Mouse (Mus musculus): ENCODE data around the gene Tspan17. TPM values are rescaled to one million over a fixed set of nuclear protein-coding genes. Genes with fewer than 3 reads are reported as not detected.

Gene Tspan17
- polyA plus RNA-seq, 1 experiment from 2014 or later, result 9.5 TPM

Other genes with a start within 250 kb of the Tspan17 start
- gene 4833439L19Rik, start 223.9 kb upstream of the Tspan17 start, polyA plus RNA-seq (2016; fragmentation: Nextera tagmentation; extraction: Ambion mirVana), result 201 and 202 TPM in 2 replicates
- 23.3 and 26.5 TPM in 2 replicates for gene Arl10, start 214.4 kb upstream of the Tspan17 start, polyA plus RNA-seq (2016; fragmentation: Nextera tagmentation; extraction: Ambion mirVana)
- gene Nop16, start 199.3 kb upstream of the Tspan17 start, polyA plus RNA-seq (2016; fragmentation: Nextera tagmentation; extraction: Ambion mirVana), result 99.8 and 111 TPM in 2 replicates
- 143 and 144 TPM in 2 replicates for gene Higd2a, start 199.2 kb upstream of the Tspan17 start, polyA plus RNA-seq (2016; fragmentation: Nextera tagmentation; extraction: Ambion mirVana)
- 12.4 and 15.3 TPM in 2 replicates for gene Cltb, start 178.0 kb upstream of the Tspan17 start, polyA plus RNA-seq (2016; fragmentation: Nextera tagmentation; extraction: Ambion mirVana)
- gene Faf2, start 167.6 kb upstream of the Tspan17 start, polyA plus RNA-seq (2016; fragmentation: Nextera tagmentation; extraction: Ambion mirVana), result 80.1 and 83.8 TPM in 2 replicates
- gene Rnf44, start 95.5 kb upstream of the Tspan17 start, polyA plus RNA-seq (2016; fragmentation: Nextera tagmentation; extraction: Ambion mirVana), result 88.6 and 106 TPM in 2 replicates
- 0.04 TPM in 1 of 2 replicates, not detected in the other for gene Cdhr2, start 87.9 kb upstream of the Tspan17 start, polyA plus RNA-seq (2016; fragmentation: Nextera tagmentation; extraction: Ambion mirVana)
- gene Gprin1, start 39.5 kb upstream of the Tspan17 start, polyA plus RNA-seq (2016; fragmentation: Nextera tagmentation; extraction: Ambion mirVana), result 0.56 and 0.57 TPM in 2 replicates
- 1.1 and 1.8 TPM in 2 replicates for gene Sncb, start 22.8 kb upstream of the Tspan17 start, polyA plus RNA-seq (2016; fragmentation: Nextera tagmentation; extraction: Ambion mirVana)
- gene Eif4e1b, start 5.4 kb upstream of the Tspan17 start, polyA plus RNA-seq (2016; fragmentation: Nextera tagmentation; extraction: Ambion mirVana), result not detected in 2 replicates
- gene Unc5a, start 160.0 kb downstream of the Tspan17 start, polyA plus RNA-seq (2016; fragmentation: Nextera tagmentation; extraction: Ambion mirVana), result 2.4 TPM in 2 replicates
- 0.58 TPM in 2 replicates for gene Hk3, start 232.0 kb downstream of the Tspan17 start, polyA plus RNA-seq (2016; fragmentation: Nextera tagmentation; extraction: Ambion mirVana)